In genomic region chr12:77098821-77099220, GRCm38 (mm10) we compare ENCODE assay signal across 24 mouse cellular contexts.
A peak's percentile ranks its signal among the peaks of the same experiment; 100 is the strongest.
DNase-seq lines count a peak whose midpoint lies in the region; ATAC-seq lines count a peak whose summit lies in the region.
"Had no signal": no experiment of that assay in that cellular context is flagged by ENCODE, and none has a peak within 500 bp of the region (broad histone marks: within the 10 kb centered on the region; RNA-seq: fewer than 3 reads in every experiment).

No protein-coding gene starts in this region.

- peak; percentile 39 to 49 for DNase-seq in left cerebral cortex, adult 18-20 months (ENCODE audit: low spot score in 2 of 2)
- DNase-seq in left cerebral cortex, postnatal 4 days: no peak
- peak; percentile 39 to 62 for DNase-seq in left cerebral cortex, adult 9 months (ENCODE audit: low spot score in 2 of 2)
- peak; percentile 84 for DNase-seq in telencephalon, adult 2 months (ENCODE audit: low read depth, low spot score)
- DNase-seq in thymus, postnatal 10 days (ENCODE audit: low spot score in 2 of 2): no peak
- no peak for DNase-seq in spleen, postnatal 4 days (ENCODE audit: low spot score in 2 of 2)
- DNase-seq: adrenal gland, postnatal 14 days; cerebellum, adult 18-20 months; cerebellum, postnatal 14 days; gastrocnemius, postnatal 25 days; heart, adult 18-20 months; heart, postnatal 4 days; kidney, postnatal 36 days; lung, embryonic 14.5 days; lung, postnatal 14 days; retina, postnatal 1 day; spleen, adult 18-20 months; thymus, adult 2 months; thymus, postnatal 4 days had no signal

- peak; percentile 99 for ATAC-seq in frontal cortex, adult (ENCODE audit: low TSS enrichment)
- ATAC-seq: CD4-positive, CD25-positive, alpha-beta regulatory T cell, adult 4 months; forebrain, embryonic 16.5 days; intestine, postnatal 0 days; midbrain, embryonic 15.5 days had no signal

- intact Hi-C loops in left cerebral cortex, postnatal 4 days (cut with DNase I): no loop called here

Comparison
In these comparisons a context has a peak if more than half of its experiments do, and no peak if none do; other contexts are left out.
1. DNase-seq: peak in left cerebral cortex, adult 18-20 months (2 of 2), left cerebral cortex, adult 9 months (2 of 2) and telencephalon, adult 2 months (single experiment); none in left cerebral cortex, postnatal 4 days (single experiment), thymus, postnatal 10 days (0 of 2) and spleen, postnatal 4 days (0 of 2).